Mouse (Mus musculus): ENCODE data around the gene Hoxa3. TPM values are rescaled to one million over a fixed set of nuclear protein-coding genes. Genes with fewer than 3 reads are reported as not detected.

The Hoxa3 gene
- total and polyA plus RNA-seq, 3 experiments, result 0.55 to 1.3 (median 0.76) TPM

- Histone ChIP-seq H3K27me3 (ENCODE audit: control insufficient read depth, insufficient read depth, low read length) (peaks cover 41% of the 10 kb centered on the region), H3K27ac (no peak overlapping the region), H3K9ac (ENCODE audit: low read depth, low read length) (no peak overlapping the region), H3K4me3 (no peak overlapping the region), H3K4me1 (ENCODE audit: control insufficient read depth, insufficient read depth, low read length) (peaks cover 1% of the 10 kb centered on the region; the same call in 1 of the 2 replicates), H3K79me2 (replicated peaks; ENCODE audit: control insufficient read depth, insufficient read depth, low read length) (no peaks in the 10 kb centered on the region), H3K36me3 (ENCODE audit: control insufficient read depth, insufficient read depth, low read length) (no peaks in the 10 kb centered on the region)
- 49% methylated on average over 32 of the region's 32 CpGs for WGBS
- intact Hi-C loops (cut with DNase I), result loop anchor here (2.0 to 5.0 kb wide), 3 partner anchors 343 to 838 kb away; no protein-coding TSS in a partner anchor
- DNase-seq, result peak in 1 of 2 experiments; percentile 31
- TF ChIP-seq EP300 (IDR thresholded peaks at IDR 0.05; ENCODE audit: insufficient read depth, low read depth, low read length) (no peak), CTCF (IDR thresholded peaks at IDR 0.05) (no peak), POLR2A (IDR thresholded peaks at IDR 0.05; ENCODE audit: insufficient read depth, low read depth, low read length) (no peak)
Measured at GRCm38 (mm10) chr6:52220003-52220864, 7.1 kb upstream of the Hoxa3 start.

GRCm38 (mm10) chr6:52219234-52219942 is 6.3 kb upstream of the Hoxa3 start:
- peaks cover 1% of the 10 kb centered on the region; the same call in 1 of the 2 replicates for H3K4me1 ChIP-seq (ENCODE audit: control insufficient read depth, insufficient read depth, low read length)
- H3K79me2 ChIP-seq (replicated peaks; ENCODE audit: control insufficient read depth, insufficient read depth, low read length), result no peaks in the 10 kb centered on the region
- 60% methylated on average over 9 of the region's 9 CpGs for WGBS
- no peak overlapping the region for H3K4me3 ChIP-seq
- no peak for TF ChIP-seq POLR2A (IDR thresholded peaks at IDR 0.05; ENCODE audit: insufficient read depth, low read depth, low read length)
- no peak for TF ChIP-seq EP300 (IDR thresholded peaks at IDR 0.05; ENCODE audit: insufficient read depth, low read depth, low read length)
- no peak for TF ChIP-seq CTCF (IDR thresholded peaks at IDR 0.05)
- peak in 1 of 2 experiments; percentile 16 for DNase-seq
- H3K9ac ChIP-seq (ENCODE audit: low read depth, low read length), result no peak overlapping the region
- no peaks in the 10 kb centered on the region for H3K36me3 ChIP-seq (ENCODE audit: control insufficient read depth, insufficient read depth, low read length)
- intact Hi-C loops (cut with DNase I), result loop anchor here (5.0 kb wide), 1 partner anchor 33 kb away; no protein-coding TSS in a partner anchor
- H3K27me3 ChIP-seq (ENCODE audit: control insufficient read depth, insufficient read depth, low read length), result peaks cover 42% of the 10 kb centered on the region
- no peak overlapping the region for H3K27ac ChIP-seq

- Histone ChIP-seq H3K27me3 (ENCODE audit: control insufficient read depth, insufficient read depth, low read length) (peaks cover 45% of the 10 kb centered on the region), H3K79me2 (replicated peaks; ENCODE audit: control insufficient read depth, insufficient read depth, low read length) (no peaks in the 10 kb centered on the region), H3K4me3 (no peak overlapping the region), H3K4me1 (ENCODE audit: control insufficient read depth, insufficient read depth, low read length) (peaks cover 1% of the 10 kb centered on the region; the same call in 1 of the 2 replicates), H3K27ac (no peak overlapping the region), H3K9ac (ENCODE audit: low read depth, low read length) (no peak overlapping the region), H3K36me3 (ENCODE audit: control insufficient read depth, insufficient read depth, low read length) (no peaks in the 10 kb centered on the region)
- 18% methylated on average over 14 of the region's 14 CpGs for WGBS
- peak in 1 of 2 experiments; percentile 20 for DNase-seq
- intact Hi-C loops (cut with DNase I), result loop anchor here (5.0 kb wide), 1 partner anchor 34 kb away; no protein-coding TSS in a partner anchor
- no peak for TF ChIP-seq EP300 (IDR thresholded peaks at IDR 0.05; ENCODE audit: insufficient read depth, low read depth, low read length)
- TF ChIP-seq POLR2A (IDR thresholded peaks at IDR 0.05; ENCODE audit: insufficient read depth, low read depth, low read length), result no peak
- TF ChIP-seq CTCF (IDR thresholded peaks at IDR 0.05), result no peak
Measured at GRCm38 (mm10) chr6:52218643-52219215, 5.6 kb upstream of the Hoxa3 start.

- Histone ChIP-seq H3K36me3 (ENCODE audit: control insufficient read depth, insufficient read depth, low read length) (no peaks in the 10 kb centered on the region), H3K9ac (ENCODE audit: low read depth, low read length) (no peak overlapping the region), H3K27me3 (ENCODE audit: control insufficient read depth, insufficient read depth, low read length) (peaks cover 49% of the 10 kb centered on the region), H3K79me2 (replicated peaks; ENCODE audit: control insufficient read depth, insufficient read depth, low read length) (no peaks in the 10 kb centered on the region), H3K27ac (no peak overlapping the region), H3K4me3 (no peak overlapping the region; the same call in 1 of the 2 replicates), H3K4me1 (ENCODE audit: control insufficient read depth, insufficient read depth, low read length) (peaks cover 1% of the 10 kb centered on the region; the same call in 1 of the 2 replicates)
- WGBS, result 9% methylated on average over 23 of the region's 23 CpGs
- TF ChIP-seq CTCF (IDR thresholded peaks at IDR 0.05) (no peak), EP300 (IDR thresholded peaks at IDR 0.05; ENCODE audit: insufficient read depth, low read depth, low read length) (no peak), POLR2A (IDR thresholded peaks at IDR 0.05; ENCODE audit: insufficient read depth, low read depth, low read length) (no peak)
- intact Hi-C loops (cut with DNase I), result loop anchor here (5.0 kb wide), 1 partner anchor 34 kb away; no protein-coding TSS in a partner anchor
- DNase-seq, result peak in 1 of 2 experiments; percentile 25
Measured at GRCm38 (mm10) chr6:52217895-52218642, 4.9 kb upstream of the Hoxa3 start.

- no peaks in the 10 kb centered on the region for H3K79me2 ChIP-seq (replicated peaks; ENCODE audit: control insufficient read depth, insufficient read depth, low read length)
- peak; percentile 39 to 52 for DNase-seq
- H3K27ac ChIP-seq, result no peak overlapping the region
- TF ChIP-seq POLR2A (IDR thresholded peaks at IDR 0.05; ENCODE audit: insufficient read depth, low read depth, low read length) (no peak), EP300 (IDR thresholded peaks at IDR 0.05; ENCODE audit: insufficient read depth, low read depth, low read length) (no peak), CTCF (IDR thresholded peaks at IDR 0.05) (no peak)
- peaks cover 54% of the 10 kb centered on the region for H3K27me3 ChIP-seq (ENCODE audit: control insufficient read depth, insufficient read depth, low read length)
- H3K4me3 ChIP-seq, result peak overlapping the region; percentile 28
- no peaks in the 10 kb centered on the region for H3K36me3 ChIP-seq (ENCODE audit: control insufficient read depth, insufficient read depth, low read length)
- no peak overlapping the region for H3K9ac ChIP-seq (ENCODE audit: low read depth, low read length)
- 4% methylated on average over 25 of the region's 25 CpGs for WGBS
- peaks cover 1% of the 10 kb centered on the region for H3K4me1 ChIP-seq (ENCODE audit: control insufficient read depth, insufficient read depth, low read length)
- intact Hi-C loops (cut with DNase I), result loop anchor here (5.0 kb wide), 1 partner anchor 35 kb away; no protein-coding TSS in a partner anchor
Measured at GRCm38 (mm10) chr6:52217459-52217768, 4.3 kb upstream of the Hoxa3 start.

Measured in heart, adult 2 months (tissue).